In the genomic region with DNA sequence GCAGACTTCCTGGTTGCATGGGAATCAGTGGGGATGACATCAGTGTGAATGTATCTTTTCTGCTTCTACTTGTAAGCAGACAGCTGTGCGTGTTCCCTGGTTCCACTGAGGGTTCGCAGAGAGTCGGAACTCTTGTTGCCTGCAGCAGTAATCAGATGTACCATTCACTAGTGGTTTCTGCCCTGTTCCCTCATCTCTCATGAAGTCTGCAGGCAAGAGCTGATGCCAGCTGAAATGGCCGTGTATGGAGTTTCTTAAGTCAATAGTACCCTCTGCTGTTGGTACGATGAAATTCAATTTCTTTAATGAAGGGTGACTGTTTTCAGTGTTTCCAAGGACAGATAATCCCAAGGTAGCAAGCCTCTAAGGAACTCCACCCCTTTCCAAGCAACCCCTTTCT, we compare ENCODE assay signal across 8 mouse cellular contexts. TPM values are rescaled to one million over a fixed set of nuclear protein-coding genes. Genes with fewer than 3 reads are reported as not detected.
DNase-seq lines count a peak whose midpoint lies in the region; ATAC-seq and TF ChIP-seq lines count a peak whose summit lies in the region.

No protein-coding gene starts in this region.

- TF ChIP-seq POLR2A in heart, adult 2 months (IDR thresholded peaks at IDR 0.05; ENCODE audit: insufficient read depth, low read depth, low read length) = no peak

- intact Hi-C loops in heart, adult 2 months (cut with DNase I) = loop anchor here (1.0 to 5.0 kb wide), 3 partner anchors 121 to 346 kb away; no protein-coding TSS in a partner anchor

- no peaks in the 10 kb centered on the region for H3K36me3 ChIP-seq in heart, adult 2 months (ENCODE audit: control insufficient read depth, insufficient read depth, low read length)
- H3K36me3 ChIP-seq in heart, embryonic 10.5 days = no peaks in the 10 kb centered on the region
- no peaks in the 10 kb centered on the region for H3K36me3 ChIP-seq in hindbrain, postnatal 0 days (ENCODE audit: insufficient read depth, low read length)
- no peaks in the 10 kb centered on the region for H3K36me3 ChIP-seq in stomach, embryonic 16.5 days (ENCODE audit: control insufficient read depth, insufficient read depth, low read length)

- H3K27me3 ChIP-seq in heart, adult 2 months (ENCODE audit: control insufficient read depth, insufficient read depth, low read length) = no peaks in the 10 kb centered on the region
- no peaks in the 10 kb centered on the region for H3K27me3 ChIP-seq in heart, embryonic 10.5 days (ENCODE audit: insufficient read depth, poor library complexity, severe bottlenecking)
- H3K27me3 ChIP-seq in hindbrain, postnatal 0 days (ENCODE audit: insufficient read depth, low read length) = no peaks in the 10 kb centered on the region
- no peaks in the 10 kb centered on the region for H3K27me3 ChIP-seq in stomach, embryonic 16.5 days (ENCODE audit: control insufficient read depth, insufficient read depth, low read length)

- WGBS in heart, adult 2 months = 21% methylated on average over 5 of the region's 5 CpGs
- 45% methylated on average over 5 of the region's 5 CpGs for WGBS in heart, embryonic 10.5 days
- WGBS in hindbrain, postnatal 0 days = 41% methylated on average over 5 of the region's 5 CpGs
- WGBS in stomach, embryonic 16.5 days = 47% methylated on average over 5 of the region's 5 CpGs

- H3K9me3 ChIP-seq in heart, embryonic 10.5 days = 0 out of 2 replicates have a peak, but pooled peaks cover 2% of the 10 kb centered on the region
- no peaks in the 10 kb centered on the region for H3K9me3 ChIP-seq in hindbrain, postnatal 0 days (ENCODE audit: low read length)
- no peaks in the 10 kb centered on the region; the same call in 1 of the 2 replicates for H3K9me3 ChIP-seq in stomach, embryonic 16.5 days (replicated peaks; ENCODE audit: control insufficient read depth, low read length)

- no peak overlapping the region for H3K4me2 ChIP-seq in hindbrain, postnatal 0 days (ENCODE audit: low read depth, low read length)
- H3K4me2 ChIP-seq in stomach, embryonic 16.5 days (ENCODE audit: low read depth, low read length) = no peak overlapping the region

- H3K9ac ChIP-seq in heart, adult 2 months (ENCODE audit: low read depth, low read length) = no peak overlapping the region
- H3K9ac ChIP-seq in hindbrain, postnatal 0 days (replicated peaks; ENCODE audit: low read length) = no peak overlapping the region
- H3K9ac ChIP-seq in stomach, embryonic 16.5 days (ENCODE audit: low read length) = no peak overlapping the region

- ATAC-seq in hindbrain, postnatal 0 days = peak; percentile 84
- peak; percentile 44; the same call in 1 of the 2 replicates for ATAC-seq in stomach, embryonic 16.5 days (ENCODE audit: insufficient read depth, low FRiP score)

- no peak for TF ChIP-seq EP300 in heart, adult 2 months (IDR thresholded peaks at IDR 0.05; ENCODE audit: insufficient read depth, low read depth, low read length)

- TF ChIP-seq CTCF in heart, adult 2 months (IDR thresholded peaks at IDR 0.05) = peak; percentile 80
- TF ChIP-seq CTCF in hindbrain, postnatal 0 days (IDR thresholded peaks at IDR 0.05; ENCODE audit: low read depth) = peak; percentile 76

- H3K27ac ChIP-seq in heart, adult 2 months = no peak overlapping the region
- no peak overlapping the region for H3K27ac ChIP-seq in heart, embryonic 10.5 days
- H3K27ac ChIP-seq in hindbrain, postnatal 0 days = no peak overlapping the region
- H3K27ac ChIP-seq in stomach, embryonic 16.5 days (ENCODE audit: low read length) = no peak overlapping the region

- H3K4me3 ChIP-seq in heart, adult 2 months = no peak overlapping the region
- no peak overlapping the region for H3K4me3 ChIP-seq in heart, embryonic 10.5 days
- no peak overlapping the region for H3K4me3 ChIP-seq in hindbrain, postnatal 0 days (ENCODE audit: low read length)
- no peak overlapping the region for H3K4me3 ChIP-seq in stomach, embryonic 16.5 days (replicated peaks; ENCODE audit: low read length)

- DNase-seq in heart, adult 2 months = no peak
- DNase-seq in heart, embryonic 10.5 days (ENCODE audit: low spot score) = no peak
- DNase-seq in NIH3T3 (ENCODE audit: low read depth) = peak; percentile 82
- peak; percentile 55 for DNase-seq in embryo, embryonic 10.5 days (ENCODE audit: low spot score)
- DNase-seq in hindbrain, postnatal 0 days (ENCODE audit: low spot score) = peak; percentile 91
- DNase-seq in lung, postnatal 10 days = peak; percentile 43
- DNase-seq in c-Kit-positive CD71-positive TER-119-positive erythroid progenitor cells, embryonic 14.5 days (ENCODE audit: low spot score) = no peak

- H3K79me2 ChIP-seq in heart, adult 2 months (replicated peaks; ENCODE audit: control insufficient read depth, insufficient read depth, low read length) = no peaks in the 10 kb centered on the region

- H3K4me1 ChIP-seq in heart, adult 2 months (ENCODE audit: control insufficient read depth, insufficient read depth, low read length) = no peaks in the 10 kb centered on the region
- H3K4me1 ChIP-seq in heart, embryonic 10.5 days = peaks cover 7% of the 10 kb centered on the region; the same call in 1 of the 2 replicates
- no peaks in the 10 kb centered on the region for H3K4me1 ChIP-seq in hindbrain, postnatal 0 days (ENCODE audit: insufficient read depth, low read length)
- H3K4me1 ChIP-seq in stomach, embryonic 16.5 days (ENCODE audit: control insufficient read depth, insufficient read depth, low read length) = no peaks in the 10 kb centered on the region

RNA-seq across cellular contexts. Expression of gene Vangl1, which starts 38.4 kb away (rescaled TPM):
- 10 to 100 TPM in 1 of 2 experiments, 1 to 10 TPM in 1; 9.7 to 15.9 TPM for total RNA-seq in heart, adult 2 months (2021)
- 10.6 and 16.8 TPM in 2 replicates for polyA plus RNA-seq in heart, adult 2 months (2012; rRNA removed)
- 26.5 and 32.8 TPM in 2 replicates for polyA plus RNA-seq in heart, embryonic 10.5 days (2016; fragmentation: Nextera tagmentation; extraction: Ambion mirVana)
- total RNA-seq in hindbrain, postnatal 0 days (2014; rRNA removed) = 9.4 and 13.5 TPM in 2 replicates
- polyA plus RNA-seq in hindbrain, postnatal 0 days (2015; fragmentation: Nextera tagmentation; extraction: Ambion mirVana) = 7.5 and 8.0 TPM in 2 replicates
- polyA plus RNA-seq in stomach, embryonic 16.5 days (2015; fragmentation: Nextera tagmentation; extraction: Ambion mirVana) = 30.7 and 34.3 TPM in 2 replicates

Comparison
In these comparisons a context has a peak if more than half of its experiments do, and no peak if none do; other contexts are left out.
1. DNase-seq: peak in NIH3T3 (single experiment), embryo, embryonic 10.5 days (single experiment), hindbrain, postnatal 0 days (single experiment) and lung, postnatal 10 days (single experiment); none in heart, adult 2 months (0 of 2), heart, embryonic 10.5 days (single experiment) and c-Kit-positive CD71-positive TER-119-positive erythroid progenitor cells, embryonic 14.5 days (single experiment).